Mouse (Mus musculus) heart, adult 2 months (tissue): ENCODE results near the gene Gm8094. TPM values are rescaled to one million over a fixed set of nuclear protein-coding genes. Genes with fewer than 3 reads are reported as not detected.
"Not testable (repeated sequence)": the region's sequence is repeated elsewhere in the genome, so short reads cannot be mapped to it uniquely, and the experiment has no call there.

ENCODE experiments used
- DNase-seq, 2 experiments: peaks; one replicate each; pipeline ENCODE4 v3.0.0; 2021
- H3K27ac ChIP-seq: fragments of 200-600 bp; 2 replicates; pipeline ENCODE4 v1.8.1; 2022
- H3K27me3 ChIP-seq: fragments of 200-500 bp; 2 replicates; pipeline ENCODE4 v1.6.1; 2012; ENCODE audit warnings: mild to moderate bottlenecking, low read length, inconsistent platforms, mixed read lengths; ENCODE audit not compliant: control insufficient read depth, insufficient read depth
- H3K36me3 ChIP-seq: fragments of 200-500 bp; 2 replicates; pipeline ENCODE4 v1.6.1; 2012; ENCODE audit warnings: low read length, inconsistent platforms; ENCODE audit not compliant: control insufficient read depth, insufficient read depth
- H3K4me1 ChIP-seq: fragments of 200-500 bp; 2 replicates; pipeline ENCODE4 v1.6.1; 2011; ENCODE audit warnings: low read length; ENCODE audit not compliant: control insufficient read depth, insufficient read depth
- H3K4me3 ChIP-seq: fragments of 200-600 bp; 2 replicates; pipeline ENCODE4 v1.8.1; 2022
- H3K79me2 ChIP-seq: fragments of 200-500 bp; replicated peaks from 2 replicates; pipeline ENCODE4 v1.6.1; 2012; ENCODE audit warnings: mild to moderate bottlenecking, inconsistent platforms, low read length, moderate library complexity, mixed read lengths; ENCODE audit not compliant: control insufficient read depth, insufficient read depth
- H3K9ac ChIP-seq: fragments of 200-500 bp; 2 replicates; pipeline ENCODE4 v1.6.1; 2012; ENCODE audit warnings: low read depth, mild to moderate bottlenecking, control low read depth, inconsistent platforms, low read length, mixed read lengths
- WGBS: fragments of 180-500 bp; shearing (Covaris S2); methylation state at CpG from one replicate; pipeline ENCODE4 v1.1.7; 2018; 5-methylcytosine and 5-hydroxymethylcytosine counted together
- intact Hi-C: fragments of 180-260 bp; cut with DNase I; formaldehyde crosslinking; loops from one replicate; pipeline ENCODE4 v1.15.1; 2025
- long read RNA-seq: library from polyadenylated mRNA; stranded (forward); transcript quantifications from one replicate; pipeline ENCODE4 v2.0.0, GENCODE M21; 2021
- polyA plus RNA-seq: library from polyadenylated mRNA; depleted of rRNA; stranded (reverse); fragments of >200 nt; gene quantifications from 2 replicates; pipeline ENCODE4 v1.2.3, GENCODE M21; 2012; rRNA removed
- total RNA-seq, 2 experiments: library from RNA; stranded (reverse); gene quantifications; 2 replicates each; pipeline ENCODE4 v1.2.3; 2021

Gm8094 gene
- total RNA-seq = not detected
- not detected in 2 replicates for polyA plus RNA-seq
- long read RNA-seq = 0 reads

DNA sequence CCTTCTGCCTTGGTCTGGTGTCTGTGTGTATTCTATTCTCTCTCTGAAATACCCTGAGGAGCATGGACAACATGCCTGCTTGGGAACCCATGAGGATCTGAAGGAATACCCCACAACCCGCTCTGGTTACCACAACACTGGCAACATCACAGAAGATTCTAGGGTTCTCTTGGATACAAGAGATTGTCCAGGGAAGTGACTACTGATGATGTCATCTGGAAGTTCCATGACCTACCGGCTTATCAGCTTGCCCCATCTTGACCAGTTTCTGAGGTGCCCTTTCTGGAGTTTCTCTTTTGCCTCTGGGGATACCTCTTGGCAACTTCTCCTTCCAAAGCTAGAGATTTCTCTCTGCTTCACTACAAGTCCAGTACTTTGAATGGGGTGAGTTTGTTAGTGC is at the start of gene Gm8094:
Gene Gm8094, minus strand, starts transcription at position 101 of the 400 bp plus-strand sequence.
- H3K4me3 ChIP-seq, H3K27ac ChIP-seq, DNase-seq, H3K9ac ChIP-seq, intact Hi-C loops, H3K36me3 ChIP-seq, H3K4me1 ChIP-seq, H3K79me2 ChIP-seq, H3K27me3 ChIP-seq: not testable (repeated sequence)
- WGBS = 73% methylated on average over 2 of the region's 2 CpGs

DNA sequence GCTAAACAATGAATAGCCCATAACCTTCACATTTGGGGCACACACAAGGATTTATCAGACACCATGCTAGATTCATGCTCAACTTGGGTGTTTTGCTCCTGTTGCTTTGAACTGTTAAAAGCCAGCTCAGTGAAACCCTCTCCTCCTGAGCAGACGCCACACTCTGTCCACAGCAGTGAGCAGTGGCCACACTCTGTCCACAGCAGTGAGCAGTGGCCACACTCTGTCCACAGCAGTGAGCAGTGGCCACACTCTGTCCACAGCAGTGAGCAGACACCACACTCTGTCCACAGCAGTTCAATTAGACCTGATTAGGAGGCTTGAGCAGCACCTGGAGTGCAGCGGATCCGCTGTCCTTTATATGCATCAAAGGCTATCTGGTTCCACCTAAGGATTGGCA is 43.2 kb upstream of the Gm8094 start:
- DNase-seq = peak in 1 of 2 experiments; percentile 21
- intact Hi-C loops, H3K9ac ChIP-seq, H3K27me3 ChIP-seq, H3K4me3 ChIP-seq, H3K36me3 ChIP-seq, H3K79me2 ChIP-seq, H3K4me1 ChIP-seq, H3K27ac ChIP-seq: not testable (repeated sequence)
- 83% methylated on average over 3 of the region's 3 CpGs for whole genome bisulfite sequencing

DNA sequence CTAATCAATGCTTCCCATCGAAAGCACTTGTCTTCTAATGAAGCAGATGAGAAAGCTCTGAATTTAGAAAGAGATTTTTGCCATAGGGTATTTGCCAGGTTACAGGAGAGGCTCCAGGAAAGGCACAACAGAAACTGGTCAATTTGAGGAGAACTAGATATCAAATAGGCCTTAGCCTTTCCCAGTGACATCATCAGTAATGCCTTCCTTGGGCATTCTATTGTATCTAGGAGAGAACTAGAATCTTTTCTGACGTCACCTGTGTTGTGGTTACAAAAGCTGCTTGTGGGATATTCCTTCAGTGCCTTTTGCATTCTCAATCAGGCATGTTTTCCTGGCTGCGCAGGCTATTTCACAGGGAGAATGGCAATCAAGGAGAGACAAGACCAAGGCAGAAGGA is 23.9 kb upstream of the Gm8094 start, which contains the start of gene Gm8104:
Gene Gm8104, plus strand, starts transcription at position 301 of the 400 bp plus-strand sequence.
- H3K9ac ChIP-seq, H3K4me1 ChIP-seq, intact Hi-C loops, H3K79me2 ChIP-seq, DNase-seq, H3K4me3 ChIP-seq, H3K27me3 ChIP-seq, H3K36me3 ChIP-seq, H3K27ac ChIP-seq: not testable (repeated sequence)
- 59% methylated on average over 3 of the region's 3 CpGs for WGBS

DNA sequence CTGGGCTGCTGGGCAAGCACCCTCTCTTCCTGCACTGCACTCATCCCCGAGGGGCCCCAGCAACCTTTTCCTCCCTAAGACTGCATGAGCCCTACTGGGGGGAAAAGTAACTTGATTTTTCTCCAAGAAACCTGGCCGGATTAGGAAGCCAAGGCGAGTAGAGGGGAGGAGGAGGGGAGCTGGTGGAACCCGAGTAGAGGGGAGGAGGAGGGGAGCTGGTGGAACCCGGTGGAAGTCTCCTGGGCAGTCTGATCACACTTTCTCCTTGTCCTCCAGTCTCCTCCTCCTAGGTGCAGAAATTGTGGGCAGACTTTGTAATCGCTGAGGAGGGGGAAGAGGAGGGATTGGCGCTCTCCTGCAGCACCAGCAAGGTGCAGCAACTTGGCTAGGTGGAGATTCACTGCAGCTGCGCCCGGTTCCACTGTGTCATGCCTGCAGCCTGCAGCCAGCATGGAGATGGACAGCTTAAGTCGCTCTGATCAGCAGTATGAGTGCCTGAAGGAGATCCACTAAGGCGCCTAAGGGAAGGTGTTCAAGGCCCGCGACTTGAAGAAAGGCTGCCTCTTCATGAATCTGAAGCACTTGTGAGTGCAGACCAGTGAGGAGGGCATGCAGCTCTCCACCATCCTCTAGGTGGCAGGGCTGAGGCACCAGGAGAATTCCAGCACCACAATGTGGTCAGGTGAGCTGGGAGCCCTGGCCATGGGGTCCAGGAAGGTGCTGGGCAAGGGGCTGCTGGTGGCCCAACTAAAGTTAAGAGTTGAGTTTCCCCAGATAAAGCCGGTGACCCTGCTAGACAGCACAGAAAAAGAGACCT is 12.9 kb upstream of the Gm8094 start:
- H3K4me3 ChIP-seq, H3K4me1 ChIP-seq, H3K9ac ChIP-seq, H3K27me3 ChIP-seq, H3K79me2 ChIP-seq, H3K36me3 ChIP-seq, H3K27ac ChIP-seq, DNase-seq, intact Hi-C loops: not testable (repeated sequence)
- 32% methylated on average over 1 of the region's 14 CpGs for WGBS

DNA sequence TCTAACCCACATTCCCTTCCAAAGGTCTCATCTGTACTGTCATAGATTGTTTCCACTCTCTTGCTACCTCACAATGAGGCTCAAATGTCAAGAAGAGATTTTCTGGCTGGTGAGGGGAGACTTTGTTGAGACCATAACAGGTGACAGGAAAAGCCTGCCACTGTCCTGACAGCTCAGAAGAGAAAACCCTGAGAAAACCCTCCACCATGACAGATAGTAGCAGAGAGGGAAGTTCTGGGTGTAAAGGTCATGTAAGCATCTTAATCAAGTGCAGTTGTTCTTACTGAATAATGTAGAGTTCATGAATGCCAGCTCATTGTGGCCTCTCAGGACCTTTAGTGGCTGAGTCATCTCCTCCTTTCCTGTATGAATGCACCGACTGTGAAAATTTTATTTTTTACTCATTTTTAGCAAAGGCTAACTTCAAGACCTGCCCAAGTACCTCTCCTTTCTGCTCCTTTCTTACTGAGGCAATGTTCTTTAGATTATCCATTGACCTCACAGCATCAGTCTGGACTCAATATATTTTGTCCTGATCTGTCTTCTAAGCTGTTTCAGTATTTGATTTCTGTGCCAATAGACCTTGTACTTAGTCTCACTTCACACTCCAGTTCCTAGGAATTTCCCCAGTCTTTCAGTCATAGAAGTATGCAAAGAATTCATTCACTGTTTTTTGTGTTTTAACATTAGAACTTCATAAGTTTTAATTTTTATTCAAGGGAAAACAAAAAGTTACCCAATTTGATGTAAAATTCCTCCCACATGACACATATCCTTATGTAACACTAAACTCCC is 8.7 kb upstream of the Gm8094 start:
- H3K27ac ChIP-seq, H3K4me3 ChIP-seq, H3K27me3 ChIP-seq, H3K79me2 ChIP-seq, DNase-seq, H3K4me1 ChIP-seq, H3K36me3 ChIP-seq, H3K9ac ChIP-seq, intact Hi-C loops: not testable (repeated sequence)
- WGBS = 44% methylated on average over 1 of the region's 1 CpGs

DNA sequence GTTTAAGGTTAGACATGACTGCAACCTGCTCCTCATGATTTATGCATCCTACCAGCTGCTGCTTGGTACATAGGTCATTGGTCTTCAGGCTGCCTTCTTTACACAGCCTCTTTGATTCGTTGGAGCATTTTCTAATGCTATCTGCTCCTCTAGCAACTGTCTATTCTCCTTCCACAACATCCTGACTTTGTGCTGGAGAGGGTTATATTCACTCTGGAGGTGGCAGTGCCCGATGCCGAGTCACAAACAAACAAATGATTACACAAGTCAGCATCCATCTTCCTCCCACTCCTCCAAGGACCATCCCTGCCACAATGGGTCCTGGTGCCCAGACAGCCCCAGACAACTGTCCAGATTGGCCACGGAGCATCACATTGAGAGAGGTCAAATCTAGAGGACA is 16.3 kb downstream of the Gm8094 start:
- DNase-seq = peak in 1 of 2 experiments; percentile 20

DNA sequence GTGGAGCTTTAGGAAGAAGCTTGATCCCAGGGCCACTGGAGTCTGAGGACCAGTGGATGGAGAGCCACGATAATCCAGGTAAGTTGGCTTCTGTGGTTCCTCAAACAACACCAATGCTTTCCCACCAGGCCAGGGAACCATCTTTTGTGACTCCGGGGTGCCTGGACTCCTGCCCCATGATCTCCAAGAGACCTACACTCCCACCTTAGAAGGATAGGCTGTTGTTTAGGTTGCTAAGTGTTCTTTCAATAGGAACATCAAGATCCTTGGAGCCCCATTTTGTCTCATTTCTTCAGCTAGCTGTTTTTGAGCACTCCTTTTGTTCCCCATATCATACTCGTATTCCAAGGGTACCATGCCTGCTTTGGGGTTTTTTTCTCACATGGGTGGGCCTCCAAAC is 18.4 kb downstream of the Gm8094 start:
- H3K9ac ChIP-seq, H3K27ac ChIP-seq, H3K4me1 ChIP-seq, H3K4me3 ChIP-seq, H3K36me3 ChIP-seq, intact Hi-C loops, H3K27me3 ChIP-seq, H3K79me2 ChIP-seq: not testable (repeated sequence)
- DNase-seq = peak in 1 of 2 experiments; percentile 18
- 63% methylated on average over 3 of the region's 3 CpGs for WGBS

More for the DNA sequence above, 16.3 kb downstream of the Gm8094 start:
- H3K4me3 ChIP-seq, H3K36me3 ChIP-seq, H3K4me1 ChIP-seq, H3K9ac ChIP-seq, H3K79me2 ChIP-seq, H3K27ac ChIP-seq, intact Hi-C loops, H3K27me3 ChIP-seq: not testable (repeated sequence)
- 55% methylated on average over 4 of the region's 4 CpGs for WGBS

Other genes starting within 250 kb of the Gm8094 start
- gene Gm21977, start 223.2 kb downstream of the Gm8094 start, total RNA-seq = not detected
- not detected in 2 replicates for gene Gm21977, start 223.2 kb downstream of the Gm8094 start, polyA plus RNA-seq
- gene Gm8082, start 83.0 kb downstream of the Gm8094 start, total RNA-seq = not detected
- gene Gm8082, start 83.0 kb downstream of the Gm8094 start, polyA plus RNA-seq = not detected in 2 replicates
- not detected for gene Gm10376, start 61.0 kb downstream of the Gm8094 start, total RNA-seq
- not detected in 2 replicates for gene Gm10376, start 61.0 kb downstream of the Gm8094 start, polyA plus RNA-seq
- gene Gm8104, start 24.0 kb upstream of the Gm8094 start, total RNA-seq = not detected
- not detected in 2 replicates for gene Gm8104, start 24.0 kb upstream of the Gm8094 start, polyA plus RNA-seq
- not detected for gene Gm7233, start 103.2 kb upstream of the Gm8094 start, total RNA-seq
- not detected in 2 replicates for gene Gm7233, start 103.2 kb upstream of the Gm8094 start, polyA plus RNA-seq
- gene Gm8122, start 158.7 kb upstream of the Gm8094 start, total RNA-seq = not detected
- not detected in 2 replicates for gene Gm8122, start 158.7 kb upstream of the Gm8094 start, polyA plus RNA-seq
- not detected for gene Gm8126, start 182.0 kb upstream of the Gm8094 start, total RNA-seq
- gene Gm8126, start 182.0 kb upstream of the Gm8094 start, polyA plus RNA-seq = not detected in 2 replicates
- gene Gm9732, start 198.4 kb upstream of the Gm8094 start, total RNA-seq = not detected
- not detected in 2 replicates for gene Gm9732, start 198.4 kb upstream of the Gm8094 start, polyA plus RNA-seq
- not detected for gene Gm8127, start 217.2 kb upstream of the Gm8094 start, total RNA-seq
- not detected in 2 replicates for gene Gm8127, start 217.2 kb upstream of the Gm8094 start, polyA plus RNA-seq